Mouse (Mus musculus) limb, embryonic 11.5 days (tissue): ENCODE results near the gene H1f0. TPM values are rescaled to one million over a fixed set of nuclear protein-coding genes. Genes with fewer than 3 reads are reported as not detected.

Experiments
- ATAC-seq: fragments of 200-750 bp; cut with Nextera tagmentation; 2 replicates; pipeline ENCODE4 v1.8.0; 2017; ENCODE audit warnings: low read depth; ENCODE audit not compliant: insufficient number of reproducible peaks, low FRiP score, low TSS enrichment
- DNase-seq: peaks from one replicate; pipeline ENCODE4 v3.0.0-alpha.2; 2015; ENCODE audit warnings: low spot score
- H3K27ac ChIP-seq: fragments of 300-500 bp; sonication (generic); replicated peaks from 2 replicates; pipeline ENCODE4 v1.5.1; 2014; ENCODE audit warnings: low read depth, mild to moderate bottlenecking, low read length
- H3K27me3 ChIP-seq: fragments of 300-500 bp; sonication (generic); 2 replicates; pipeline ENCODE4 v1.6.1; 2014; ENCODE audit warnings: mild to moderate bottlenecking, low read length, mixed read lengths; ENCODE audit not compliant: control insufficient read depth, insufficient read depth
- H3K36me3 ChIP-seq: fragments of 300-500 bp; sonication (generic); 2 replicates; pipeline ENCODE4 v1.6.1; 2014; ENCODE audit warnings: mild to moderate bottlenecking, low read length, moderate library complexity, mixed read lengths; ENCODE audit not compliant: control insufficient read depth, insufficient read depth
- H3K4me1 ChIP-seq: fragments of 300-500 bp; sonication (generic); 2 replicates; pipeline ENCODE4 v1.6.1; 2014; ENCODE audit warnings: low read length, mixed read lengths; ENCODE audit not compliant: control insufficient read depth, insufficient read depth
- H3K4me2 ChIP-seq: fragments of 300-500 bp; sonication (generic); 2 replicates; pipeline ENCODE4 v1.6.1; 2014; ENCODE audit warnings: low read depth, mild to moderate bottlenecking, moderate library complexity; ENCODE audit not compliant: severe bottlenecking
- H3K4me3 ChIP-seq: fragments of 300-500 bp; sonication (generic); 2 replicates; pipeline ENCODE4 v1.5.1; 2014; ENCODE audit warnings: low read depth, low read length
- H3K9ac ChIP-seq: fragments of 300-500 bp; sonication (generic); 2 replicates; pipeline ENCODE4 v1.6.1; 2014; ENCODE audit warnings: mild to moderate bottlenecking, low read length
- H3K9me3 ChIP-seq: fragments of 300-500 bp; sonication (generic); 2 replicates; pipeline ENCODE4 v1.6.1; 2016; ENCODE audit warnings: low read length; ENCODE audit not compliant: control insufficient read depth
- WGBS: fragments of 180-500 bp; shearing (Covaris S2); extraction: QIAGEN DNeasy Blood & Tissue Kit; methylation state at CpG from one replicate; pipeline ENCODE4 v1.1.7; 2014; 5-methylcytosine and 5-hydroxymethylcytosine counted together
- polyA plus RNA-seq: library from polyadenylated mRNA; unstranded; fragments of >200 nt; fragmentation: Nextera tagmentation; extraction: Ambion mirVana; gene quantifications from 2 replicates; pipeline ENCODE4 v1.2.1, GENCODE M21; 2014

Gene H1f0
- polyA plus RNA-seq, 1 experiment from 2014 or later: 271 TPM

GRCm38 (mm10) chr15:78988499-78988971 is 39.7 kb upstream of the H1f0 start:
- H3K4me2 ChIP-seq: no peak overlapping the region
- H3K27me3 ChIP-seq: no peaks in the 10 kb centered on the region
- DNase-seq (no peak), ATAC-seq (no peak)
- WGBS: 89% methylated on average over 14 of the region's 14 CpGs
- no peak overlapping the region for H3K27ac ChIP-seq
- H3K4me3 ChIP-seq: no peak overlapping the region
- H3K4me1 ChIP-seq: peaks cover 13% of the 10 kb centered on the region
- H3K36me3 ChIP-seq: peaks cover 38% of the 10 kb centered on the region
- no peaks in the 10 kb centered on the region for H3K9me3 ChIP-seq
- H3K9ac ChIP-seq: no peak overlapping the region

DNA sequence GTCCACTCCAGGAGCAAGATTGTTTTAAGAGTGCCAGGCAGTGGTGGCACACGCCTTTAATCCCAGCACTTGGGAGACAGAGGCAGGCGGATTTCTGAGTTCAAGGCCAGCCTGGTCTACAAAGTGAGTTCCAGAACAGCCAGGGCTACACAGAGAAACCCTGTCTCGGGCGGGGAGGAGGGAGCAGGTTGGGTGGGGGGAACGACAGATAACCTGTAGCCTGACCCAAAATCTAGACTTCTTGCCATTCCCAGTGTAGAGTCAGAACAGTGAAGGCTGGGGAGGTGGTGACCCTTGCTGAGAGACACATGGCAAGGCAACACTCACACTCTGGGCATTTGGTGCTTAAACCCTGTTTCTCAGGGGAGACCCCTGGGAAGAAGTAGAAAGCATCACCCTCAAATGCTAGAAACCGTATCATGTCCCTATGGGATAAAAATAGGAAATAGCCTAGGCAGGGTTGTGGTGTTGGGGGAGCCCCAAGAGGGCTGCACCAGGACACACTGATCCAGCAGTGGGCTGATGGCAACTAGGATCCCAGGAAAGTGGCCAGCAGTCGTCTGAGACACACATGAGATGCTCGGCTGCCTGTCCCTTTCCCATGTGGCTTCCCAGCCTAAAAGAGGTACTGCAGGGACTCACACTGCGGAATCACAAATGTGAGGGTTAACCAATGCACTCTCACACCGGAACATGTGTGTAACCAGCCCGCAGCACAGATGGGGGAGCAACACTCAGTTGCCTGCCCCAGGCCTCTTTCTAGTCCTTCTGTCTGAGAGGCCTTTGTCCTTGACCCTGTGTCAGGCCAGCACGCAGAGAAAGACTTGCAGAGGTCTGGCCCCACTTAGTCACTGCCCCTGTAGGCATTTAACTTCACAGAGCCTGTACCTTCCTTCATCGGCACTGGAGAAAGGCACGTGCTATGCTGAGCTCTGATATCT is 38.8 kb upstream of the H1f0 start:
- DNase-seq (no peak), ATAC-seq (no peak)
- no peak overlapping the region for H3K4me3 ChIP-seq
- H3K27ac ChIP-seq: no peak overlapping the region
- H3K4me1 ChIP-seq: peaks cover 5% of the 10 kb centered on the region
- H3K9me3 ChIP-seq: no peaks in the 10 kb centered on the region
- no peak overlapping the region for H3K4me2 ChIP-seq
- no peak overlapping the region for H3K9ac ChIP-seq
- 91% methylated on average over 14 of the region's 14 CpGs for WGBS
- H3K27me3 ChIP-seq: no peaks in the 10 kb centered on the region
- peaks cover 44% of the 10 kb centered on the region for H3K36me3 ChIP-seq

DNA sequence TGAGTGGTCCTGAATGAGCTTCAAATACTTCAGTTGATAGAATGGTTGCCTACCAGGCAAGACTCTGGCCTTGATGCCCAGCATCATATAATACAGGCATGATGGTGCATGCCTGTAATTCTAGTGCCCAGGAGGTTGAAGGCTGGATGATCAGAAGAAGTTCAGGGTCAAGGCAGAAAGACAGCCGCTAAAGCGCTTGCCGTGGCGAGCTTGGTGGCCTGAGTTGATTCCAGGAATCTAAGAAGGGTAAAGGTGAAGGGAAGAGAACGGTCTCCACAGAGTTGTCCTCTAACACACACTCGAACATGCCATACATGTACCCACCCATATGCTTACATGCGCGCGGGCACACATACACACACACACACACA is 38.2 kb upstream of the H1f0 start:
- Histone ChIP-seq H3K4me3 (no peak overlapping the region), H3K27me3 (no peaks in the 10 kb centered on the region), H3K4me2 (no peak overlapping the region), H3K27ac (no peak overlapping the region), H3K4me1 (no peaks in the 10 kb centered on the region), H3K9ac (no peak overlapping the region), H3K9me3 (no peaks in the 10 kb centered on the region), H3K36me3 (peaks cover 44% of the 10 kb centered on the region)
- DNase-seq (no peak), ATAC-seq (no peak)
- 95% methylated on average over 9 of the region's 9 CpGs for WGBS

DNA sequence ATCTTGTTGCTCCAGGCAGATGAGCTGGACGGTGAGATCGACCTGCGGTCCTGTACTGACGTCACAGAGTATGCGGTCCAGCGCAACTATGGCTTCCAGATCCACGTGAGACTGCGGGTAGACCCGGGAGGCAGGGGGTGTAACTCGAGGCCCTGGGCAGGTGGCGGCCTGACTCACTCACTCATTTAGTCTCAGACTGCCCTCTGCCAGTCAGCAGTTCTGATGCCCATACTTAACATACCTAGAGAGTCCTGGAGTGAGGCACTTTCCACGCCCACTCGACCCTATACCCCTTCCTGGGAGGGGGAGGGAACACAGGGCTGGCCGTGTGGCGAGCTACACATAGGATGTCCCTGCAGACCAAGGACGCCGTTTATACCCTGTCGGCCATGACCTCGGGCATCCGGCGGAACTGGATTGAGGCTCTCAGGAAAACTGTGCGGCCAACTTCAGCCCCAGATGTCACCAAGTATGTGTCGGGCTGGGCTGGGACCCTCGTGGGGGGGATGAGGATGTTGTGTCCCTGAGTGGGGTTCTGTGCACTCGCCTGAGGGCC is 37.2 kb upstream of the H1f0 start:
- WGBS: 93% methylated on average over 25 of the region's 25 CpGs
- H3K36me3 ChIP-seq: peaks cover 40% of the 10 kb centered on the region
- no peaks in the 10 kb centered on the region for H3K27me3 ChIP-seq
- H3K27ac ChIP-seq: no peak overlapping the region
- no peak overlapping the region for H3K4me2 ChIP-seq
- DNase-seq: no peak
- H3K9me3 ChIP-seq: no peaks in the 10 kb centered on the region
- ATAC-seq: no peak
- H3K4me1 ChIP-seq: no peaks in the 10 kb centered on the region
- H3K4me3 ChIP-seq: no peak overlapping the region
- no peak overlapping the region for H3K9ac ChIP-seq

DNA sequence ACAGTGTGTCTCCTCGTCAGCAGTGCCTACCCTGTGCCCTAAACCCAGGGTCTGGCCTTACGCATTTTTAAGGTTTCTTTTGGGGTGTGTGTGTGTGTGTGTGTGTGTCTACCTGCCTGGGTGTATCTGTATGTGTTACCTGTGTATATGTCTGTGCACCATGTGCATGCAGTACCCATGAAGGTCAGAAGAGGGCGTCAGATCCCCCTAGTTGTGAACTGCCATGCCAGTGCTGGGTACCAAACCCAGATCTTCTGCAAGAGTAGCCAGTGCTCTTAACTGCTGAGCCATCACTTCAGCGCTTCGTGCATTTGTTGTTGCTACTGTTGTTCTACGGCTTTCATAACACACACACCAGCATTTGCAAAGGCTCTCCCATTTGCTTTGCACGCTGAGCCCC is 36.0 kb upstream of the H1f0 start:
- Histone ChIP-seq H3K36me3 (peaks cover 40% of the 10 kb centered on the region), H3K4me1 (no peaks in the 10 kb centered on the region), H3K4me2 (no peak overlapping the region), H3K27ac (no peak overlapping the region), H3K27me3 (no peaks in the 10 kb centered on the region), H3K9me3 (no peaks in the 10 kb centered on the region), H3K9ac (no peak overlapping the region), H3K4me3 (no peak overlapping the region)
- ATAC-seq (no peak), DNase-seq (no peak)
- 95% methylated on average over 7 of the region's 7 CpGs for WGBS

GRCm38 (mm10) chr15:78992925-78993324 is 35.3 kb upstream of the H1f0 start:
- Histone ChIP-seq H3K36me3 (peaks cover 40% of the 10 kb centered on the region), H3K4me3 (no peak overlapping the region), H3K9me3 (no peaks in the 10 kb centered on the region), H3K4me1 (no peaks in the 10 kb centered on the region), H3K4me2 (no peak overlapping the region), H3K27me3 (no peaks in the 10 kb centered on the region), H3K27ac (no peak overlapping the region), H3K9ac (no peak overlapping the region)
- WGBS: 94% methylated on average over 24 of the region's 24 CpGs
- DNase-seq: no peak
- no peak for ATAC-seq

- Histone ChIP-seq H3K9ac (no peak overlapping the region), H3K27me3 (no peaks in the 10 kb centered on the region), H3K9me3 (no peaks in the 10 kb centered on the region), H3K4me1 (no peaks in the 10 kb centered on the region), H3K27ac (no peak overlapping the region), H3K36me3 (peaks cover 29% of the 10 kb centered on the region), H3K4me3 (no peak overlapping the region), H3K4me2 (no peak overlapping the region)
- ATAC-seq (no peak), DNase-seq (no peak)
- WGBS: 90% methylated on average over 4 of the region's 4 CpGs
Observed at GRCm38 (mm10) chr15:78995916-78996315, 32.3 kb upstream of the H1f0 start.

GRCm38 (mm10) chr15:78996663-78997062 is 31.6 kb upstream of the H1f0 start:
- ATAC-seq (no peak), DNase-seq (no peak)
- H3K4me3 ChIP-seq: no peak overlapping the region
- H3K4me2 ChIP-seq: no peak overlapping the region
- peaks cover 29% of the 10 kb centered on the region for H3K36me3 ChIP-seq
- H3K9ac ChIP-seq: no peak overlapping the region
- no peaks in the 10 kb centered on the region for H3K9me3 ChIP-seq
- H3K4me1 ChIP-seq: no peaks in the 10 kb centered on the region
- no peaks in the 10 kb centered on the region for H3K27me3 ChIP-seq
- WGBS: 87% methylated on average over 3 of the region's 3 CpGs
- no peak overlapping the region for H3K27ac ChIP-seq
